Mouse (Mus musculus): ENCODE measurements around the gene Pctp. TPM values are rescaled to one million over a fixed set of nuclear protein-coding genes. Genes with fewer than 3 reads are reported as not detected.

Gene Pctp
- polyA plus RNA-seq, 1 experiment from 2014 or later: 5.6 TPM

DNA sequence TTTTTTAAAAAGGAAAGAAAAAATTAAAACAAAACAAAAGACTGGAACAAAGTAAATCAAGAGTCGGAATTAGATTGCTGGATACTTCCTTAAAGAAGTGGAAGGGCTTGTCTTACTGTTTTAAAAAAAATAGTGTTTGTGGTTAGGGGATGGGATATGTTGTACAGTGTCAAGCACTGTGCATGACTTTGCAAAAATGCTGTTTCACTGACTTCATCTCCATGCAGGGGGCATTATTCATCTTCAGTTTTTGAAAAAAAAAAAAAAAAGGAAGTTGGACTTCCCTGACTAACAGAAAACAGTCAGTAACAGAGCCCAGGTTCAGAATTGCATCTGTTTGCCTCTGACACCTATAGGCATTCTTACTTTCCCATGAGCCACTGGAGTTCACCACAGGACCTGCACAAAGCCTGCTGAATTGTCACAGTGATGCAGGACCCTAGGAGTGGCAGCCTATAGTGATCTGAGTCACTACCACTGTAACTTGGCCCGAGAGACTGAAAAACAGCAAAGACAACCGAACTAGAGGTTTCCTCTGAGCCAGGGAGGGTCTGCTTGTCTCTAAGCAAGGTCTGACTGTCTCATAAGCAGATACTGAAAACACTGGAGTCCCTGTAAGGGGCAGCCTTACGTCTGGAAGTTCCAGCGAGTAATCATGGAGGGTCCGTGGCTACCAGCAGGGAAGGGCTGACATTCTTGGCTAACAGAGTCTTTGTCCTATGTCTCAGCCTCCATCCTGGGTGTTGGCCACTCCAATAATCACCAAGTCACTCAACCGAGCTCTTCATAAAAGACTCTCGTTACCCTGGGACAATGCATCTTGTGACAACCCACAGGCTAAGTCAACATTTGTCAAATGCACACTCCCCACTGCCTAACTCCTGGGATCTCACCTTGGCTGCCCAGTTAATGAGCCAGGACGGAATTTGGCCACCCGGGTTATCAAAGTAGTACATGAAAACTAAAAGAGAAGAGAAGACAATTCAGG, 17.2 kb downstream of the Pctp start:
- 46% methylated on average over 10 of the region's 10 CpGs for WGBS
- Histone ChIP-seq H3K4me2 (replicated peaks) (no peak overlapping the region), H3K27me3 (replicated peaks) (no peaks in the 10 kb centered on the region), H3K4me1 (no peaks in the 10 kb centered on the region), H3K36me3 (no peaks in the 10 kb centered on the region), H3K9me3 (no peaks in the 10 kb centered on the region), H3K4me3 (no peak overlapping the region), H3K27ac (no peak overlapping the region), H3K9ac (no peak overlapping the region)
- no peak for ATAC-seq (ENCODE audit: low FRiP score, low read depth)

DNA sequence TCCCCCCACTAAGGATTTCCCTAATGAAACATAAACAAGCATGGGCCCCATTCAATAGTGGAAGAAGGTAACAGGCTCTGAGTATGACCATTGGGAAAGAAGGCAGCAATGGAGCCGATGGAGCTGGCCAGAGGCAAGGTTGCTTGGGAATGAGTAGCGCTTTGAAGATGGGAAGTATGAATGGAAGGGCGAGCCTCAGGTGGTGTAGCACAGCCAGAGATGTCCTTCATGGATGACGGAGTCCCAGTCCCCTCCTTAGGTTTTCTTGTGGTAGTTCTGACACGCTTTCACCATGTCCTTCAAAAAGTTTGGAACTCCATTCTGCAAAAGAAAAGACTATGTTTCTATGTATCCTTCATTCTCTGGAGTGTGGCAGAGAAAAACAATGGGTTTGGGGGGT, 18.3 kb downstream of the Pctp start:
- H3K4me2 ChIP-seq (replicated peaks): no peak overlapping the region
- no peak overlapping the region for H3K9ac ChIP-seq
- WGBS: 91% methylated on average over 5 of the region's 5 CpGs

GRCm38 (mm10) chr11:89982918-89983317, 19.8 kb downstream of the Pctp start:
- ATAC-seq (ENCODE audit: low FRiP score, low read depth): no peak
- no peak overlapping the region for H3K9ac ChIP-seq
- no peak overlapping the region for H3K27ac ChIP-seq
- no peaks in the 10 kb centered on the region for H3K9me3 ChIP-seq
- 71% methylated on average over 2 of the region's 2 CpGs for WGBS
- H3K36me3 ChIP-seq: no peaks in the 10 kb centered on the region
- peaks cover 12% of the 10 kb centered on the region for H3K4me1 ChIP-seq
- no peak overlapping the region for H3K4me2 ChIP-seq (replicated peaks)
- H3K27me3 ChIP-seq (replicated peaks): no peaks in the 10 kb centered on the region
- no peak overlapping the region for H3K4me3 ChIP-seq

More for the DNA sequence above, 18.3 kb downstream of the Pctp start:
- no peak for ATAC-seq (ENCODE audit: low FRiP score, low read depth)
- no peak overlapping the region for H3K27ac ChIP-seq
- no peaks in the 10 kb centered on the region for H3K4me1 ChIP-seq
- no peaks in the 10 kb centered on the region for H3K9me3 ChIP-seq
- no peaks in the 10 kb centered on the region for H3K36me3 ChIP-seq
- H3K4me3 ChIP-seq: no peak overlapping the region
- no peaks in the 10 kb centered on the region for H3K27me3 ChIP-seq (replicated peaks)

GRCm38 (mm10) chr11:89980106-89980505, 22.6 kb downstream of the Pctp start:
- 94% methylated on average over 2 of the region's 2 CpGs for WGBS

DNA sequence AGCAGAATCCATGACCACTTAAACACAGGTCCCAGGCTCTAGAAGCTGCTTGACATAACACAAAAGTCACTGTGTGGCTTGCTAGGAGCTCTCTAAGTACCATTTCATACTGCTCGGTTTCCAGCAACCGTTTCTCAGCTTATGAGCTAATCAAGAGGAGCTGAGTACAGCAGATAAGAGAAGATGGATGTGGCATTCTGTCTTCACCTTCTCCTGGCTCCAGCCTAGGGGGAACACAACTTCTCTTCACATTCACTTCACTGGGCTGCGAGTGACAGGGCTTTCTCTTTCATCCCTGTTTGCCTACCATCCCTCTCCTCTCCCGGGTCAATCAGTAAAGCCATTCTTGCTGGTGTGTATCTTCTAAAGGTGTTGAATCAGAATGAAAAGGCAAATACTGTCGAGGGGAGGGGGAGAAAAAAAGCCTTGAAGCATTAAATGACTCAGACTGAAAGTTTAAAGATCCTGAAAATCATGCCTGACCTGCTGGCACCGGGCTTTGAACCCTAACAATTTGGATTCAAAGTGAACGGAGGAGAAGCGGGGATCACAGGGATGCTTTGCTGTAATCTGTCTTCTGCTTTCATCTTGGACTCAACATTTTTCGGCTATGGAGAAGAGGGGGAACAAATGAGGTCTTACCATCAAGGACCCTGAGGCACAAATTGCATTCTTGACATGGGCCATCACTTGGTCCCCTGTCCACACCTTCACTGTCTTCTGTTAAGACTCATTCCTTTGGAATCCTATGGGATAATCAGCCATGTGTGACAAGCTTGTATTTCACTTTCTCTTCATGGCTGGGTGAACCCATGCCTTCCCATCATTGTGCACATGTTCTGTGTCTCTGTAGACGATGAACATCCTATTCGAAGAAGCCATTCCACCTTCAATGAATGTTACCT, 23.5 kb downstream of the Pctp start:
- Histone ChIP-seq H3K27ac (no peak overlapping the region), H3K9me3 (no peaks in the 10 kb centered on the region), H3K4me2 (replicated peaks) (no peak overlapping the region), H3K27me3 (replicated peaks) (no peaks in the 10 kb centered on the region), H3K4me3 (no peak overlapping the region), H3K4me1 (peaks cover 12% of the 10 kb centered on the region), H3K36me3 (no peaks in the 10 kb centered on the region), H3K9ac (no peak overlapping the region)
- no peak for ATAC-seq (ENCODE audit: low FRiP score, low read depth)
- WGBS: 76% methylated on average over 11 of the region's 11 CpGs

More at GRCm38 (mm10) chr11:89980106-89980505, 22.6 kb downstream of the Pctp start:
- no peaks in the 10 kb centered on the region for H3K27me3 ChIP-seq (replicated peaks)
- H3K4me3 ChIP-seq: no peak overlapping the region
- no peak for ATAC-seq (ENCODE audit: low FRiP score, low read depth)
- peaks cover 12% of the 10 kb centered on the region for H3K4me1 ChIP-seq
- no peak overlapping the region for H3K27ac ChIP-seq
- no peak overlapping the region for H3K4me2 ChIP-seq (replicated peaks)
- H3K9me3 ChIP-seq: no peaks in the 10 kb centered on the region
- H3K36me3 ChIP-seq: no peaks in the 10 kb centered on the region
- H3K9ac ChIP-seq: no peak overlapping the region

DNA sequence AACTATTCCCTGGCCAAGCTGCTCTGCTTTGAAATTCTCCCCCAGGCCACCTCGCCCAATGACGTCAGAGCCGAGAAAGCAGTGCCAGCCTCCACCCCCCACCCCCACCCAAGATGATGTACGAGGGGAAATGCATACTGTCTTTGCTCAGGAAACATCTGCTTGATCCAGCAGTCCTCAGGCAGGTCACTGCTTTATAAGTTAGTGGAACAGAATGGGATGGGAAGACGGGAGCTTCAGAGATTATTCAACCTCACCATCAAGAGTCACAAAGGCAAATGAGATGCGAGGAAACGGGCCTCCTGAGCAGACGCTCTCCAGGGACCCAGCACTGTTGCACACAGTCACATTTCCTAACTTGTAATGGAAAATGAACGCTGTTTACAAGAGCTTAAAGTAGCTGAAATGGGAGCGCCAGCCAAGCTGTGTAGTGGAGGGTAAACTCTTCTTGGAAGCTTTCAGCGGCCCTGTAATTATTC, 24.3 kb downstream of the Pctp start:
- peak; percentile 13; the same call in 1 of the 2 replicates for ATAC-seq (ENCODE audit: low FRiP score, low read depth)
- H3K4me1 ChIP-seq: peaks cover 12% of the 10 kb centered on the region
- no peaks in the 10 kb centered on the region for H3K27me3 ChIP-seq (replicated peaks)
- no peaks in the 10 kb centered on the region for H3K9me3 ChIP-seq
- WGBS: 40% methylated on average over 11 of the region's 11 CpGs
- no peak overlapping the region for H3K4me3 ChIP-seq
- H3K9ac ChIP-seq: no peak overlapping the region
- peak overlapping the region; percentile 38 for H3K4me2 ChIP-seq (replicated peaks)
- no peaks in the 10 kb centered on the region for H3K36me3 ChIP-seq
- no peak overlapping the region for H3K27ac ChIP-seq

- H3K9me3 ChIP-seq: no peaks in the 10 kb centered on the region
- no peak overlapping the region for H3K9ac ChIP-seq
- H3K4me3 ChIP-seq: no peak overlapping the region
- 0 out of 2 replicates have a peak, but pooled peaks have one; percentile 7 for ATAC-seq (ENCODE audit: low FRiP score, low read depth)
- peak overlapping the region; percentile 38 for H3K4me2 ChIP-seq (replicated peaks)
- 62% methylated on average over 7 of the region's 7 CpGs for WGBS
- no peaks in the 10 kb centered on the region for H3K36me3 ChIP-seq
- H3K27ac ChIP-seq: no peak overlapping the region
- H3K27me3 ChIP-seq (replicated peaks): no peaks in the 10 kb centered on the region
- peaks cover 12% of the 10 kb centered on the region for H3K4me1 ChIP-seq
Observed at GRCm38 (mm10) chr11:89977746-89978352, 24.8 kb downstream of the Pctp start.

DNA sequence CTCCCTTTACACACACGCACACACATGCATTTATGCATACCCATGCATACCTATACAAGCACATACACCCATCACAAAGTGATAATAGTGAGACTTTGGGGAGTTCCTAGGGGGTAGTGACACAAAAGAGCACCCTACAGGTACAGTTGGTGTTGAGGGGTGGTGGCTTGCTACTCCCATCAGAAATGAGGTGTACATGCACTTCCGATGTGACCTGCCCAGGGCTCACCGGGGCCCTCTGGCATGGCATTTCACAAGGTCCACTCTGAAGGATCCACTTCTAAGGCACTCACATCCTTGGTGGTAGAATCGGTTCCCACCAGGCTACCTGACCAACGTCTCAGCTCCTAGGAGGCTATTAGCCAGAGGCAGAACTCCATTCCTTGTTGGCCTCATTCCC, 26.3 kb downstream of the Pctp start:
- Histone ChIP-seq H3K9me3 (no peaks in the 10 kb centered on the region), H3K27me3 (replicated peaks) (no peaks in the 10 kb centered on the region), H3K4me3 (no peak overlapping the region), H3K4me1 (peaks cover 12% of the 10 kb centered on the region), H3K27ac (no peak overlapping the region), H3K36me3 (no peaks in the 10 kb centered on the region), H3K9ac (no peak overlapping the region), H3K4me2 (replicated peaks) (no peak overlapping the region)
- WGBS: 95% methylated on average over 5 of the region's 5 CpGs
- ATAC-seq (ENCODE audit: low FRiP score, low read depth): no peak

DNA sequence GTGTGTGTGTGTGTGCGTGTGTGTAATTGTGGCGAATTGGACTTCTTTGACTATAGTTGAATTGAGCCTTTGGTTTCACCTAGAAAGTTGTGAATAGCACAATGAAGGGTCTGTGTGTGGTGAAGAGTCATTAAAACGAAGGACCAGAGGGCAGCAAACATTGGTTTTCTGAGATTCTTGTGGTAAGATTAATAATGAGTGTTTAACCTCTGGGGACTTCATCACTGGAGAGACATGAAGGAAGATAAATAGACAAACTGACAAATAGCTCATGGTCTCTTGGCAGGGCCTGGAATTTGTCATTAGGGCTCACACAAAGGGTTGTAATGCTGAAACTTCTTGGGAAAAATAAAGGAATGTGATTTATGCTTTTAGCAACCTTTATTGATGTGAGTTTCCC, 31.4 kb downstream of the Pctp start:
- H3K4me3 ChIP-seq: no peak overlapping the region
- H3K4me1 ChIP-seq: peaks cover 5% of the 10 kb centered on the region; the same call in 1 of the 2 replicates
- no peaks in the 10 kb centered on the region for H3K36me3 ChIP-seq
- no peak overlapping the region for H3K4me2 ChIP-seq (replicated peaks)
- H3K27ac ChIP-seq: no peak overlapping the region
- no peak overlapping the region for H3K9ac ChIP-seq
- H3K27me3 ChIP-seq (replicated peaks): no peaks in the 10 kb centered on the region
- ATAC-seq (ENCODE audit: low FRiP score, low read depth): no peak
- 15% methylated on average over 3 of the region's 3 CpGs for WGBS
- no peaks in the 10 kb centered on the region for H3K9me3 ChIP-seq

DNA sequence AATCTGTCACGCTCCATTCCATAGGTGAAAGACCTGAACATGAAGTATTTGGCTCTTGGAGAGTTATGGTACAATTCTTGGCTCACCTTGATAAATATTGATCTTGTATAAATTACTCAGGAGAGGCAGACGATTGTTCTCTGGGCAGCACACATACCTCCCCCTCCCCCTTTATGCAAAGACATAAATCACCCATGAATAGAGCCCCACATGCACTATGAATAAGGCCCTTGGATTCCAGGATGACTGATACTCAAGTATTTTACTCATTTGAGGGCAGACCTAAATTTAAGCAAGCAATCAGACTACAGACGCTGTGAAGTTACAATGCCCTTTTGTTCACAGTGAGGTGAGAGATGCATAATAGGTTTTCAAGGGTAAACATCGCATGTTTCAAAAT, 32.0 kb downstream of the Pctp start:
- H3K27me3 ChIP-seq (replicated peaks): no peaks in the 10 kb centered on the region
- no peak overlapping the region for H3K4me2 ChIP-seq (replicated peaks)
- H3K36me3 ChIP-seq: no peaks in the 10 kb centered on the region
- WGBS: 35% methylated on average over 4 of the region's 4 CpGs
- H3K9ac ChIP-seq: no peak overlapping the region
- no peaks in the 10 kb centered on the region for H3K9me3 ChIP-seq
- no peak for ATAC-seq (ENCODE audit: low FRiP score, low read depth)
- H3K27ac ChIP-seq: no peak overlapping the region
- H3K4me3 ChIP-seq: no peak overlapping the region
- H3K4me1 ChIP-seq: peaks cover 5% of the 10 kb centered on the region; the same call in 1 of the 2 replicates

DNA sequence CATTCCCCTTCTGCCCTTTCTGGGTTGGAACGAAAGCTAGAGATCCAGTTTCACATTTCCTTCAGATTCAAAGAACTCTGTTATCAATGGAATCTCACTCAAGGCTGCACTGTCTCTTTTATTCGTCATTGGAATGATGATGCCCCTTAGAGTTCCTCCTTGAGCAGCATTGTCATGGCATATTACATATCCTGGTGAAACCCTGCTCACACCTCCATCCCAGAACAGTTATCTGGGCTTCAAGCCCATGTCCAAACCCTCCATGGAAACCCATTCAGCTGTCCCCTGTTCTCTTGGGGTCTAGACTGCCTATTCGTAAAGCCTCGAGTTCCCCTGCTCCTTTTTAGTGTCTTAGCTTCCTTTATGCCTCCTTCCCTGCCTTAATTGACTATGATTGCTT, 33.6 kb downstream of the Pctp start:
- no peak overlapping the region for H3K4me3 ChIP-seq
- no peak overlapping the region for H3K4me2 ChIP-seq (replicated peaks)
- H3K36me3 ChIP-seq: no peaks in the 10 kb centered on the region
- WGBS: 78% methylated on average over 4 of the region's 4 CpGs
- H3K27ac ChIP-seq: no peak overlapping the region
- H3K27me3 ChIP-seq (replicated peaks): no peaks in the 10 kb centered on the region
- no peak for ATAC-seq (ENCODE audit: low FRiP score, low read depth)
- peaks cover 5% of the 10 kb centered on the region; the same call in 1 of the 2 replicates for H3K4me1 ChIP-seq
- no peaks in the 10 kb centered on the region for H3K9me3 ChIP-seq
- H3K9ac ChIP-seq: no peak overlapping the region
